Mouse (Mus musculus) heart, adult 11 months (tissue): ENCODE results near the gene Ddx55.
A peak's percentile ranks its signal among the peaks of the same experiment; 100 is the strongest.

Experiments
- DNase-seq: peaks from one replicate; pipeline ENCODE4 v3.0.0; 2022

The Ddx55 gene

DNA sequence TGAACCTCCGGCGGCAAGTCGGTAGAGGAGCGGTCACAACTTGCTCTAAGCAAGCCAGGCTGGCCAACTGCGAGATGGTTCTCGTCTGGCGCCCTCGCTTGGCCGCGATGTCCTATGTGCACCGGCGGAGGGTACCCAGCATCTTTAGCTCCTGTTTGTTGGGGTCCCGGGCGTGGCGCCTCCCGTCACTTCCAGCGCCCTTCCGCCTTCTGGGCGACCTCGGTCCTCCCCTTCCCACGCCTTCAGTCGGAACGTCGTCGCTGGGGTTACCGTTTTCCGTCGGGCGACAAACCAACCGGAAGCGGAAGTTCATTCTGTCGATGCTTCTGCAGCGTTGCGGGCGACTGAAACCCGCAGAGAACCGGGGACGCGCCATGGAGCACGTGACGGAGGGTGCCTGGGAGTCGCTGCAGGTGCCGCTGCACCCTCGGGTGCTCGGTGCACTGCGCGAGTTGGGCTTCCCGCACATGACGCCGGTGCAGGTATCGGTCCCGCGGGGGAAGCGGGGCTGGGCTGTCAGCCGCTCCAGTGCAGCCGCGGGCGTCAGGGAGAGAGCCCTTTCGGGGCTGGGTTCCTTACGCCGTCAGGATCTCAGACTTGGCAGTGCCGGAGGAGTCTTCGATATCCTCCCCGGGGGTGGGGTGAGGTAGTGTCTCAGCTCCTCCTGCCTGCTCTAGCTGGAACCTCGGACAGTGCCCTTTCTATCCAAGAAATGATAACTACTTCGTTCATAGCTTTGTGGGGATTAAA is at the start of gene Ddx55:
Gene Ddx55 (plus strand): TSS at position 307 of the 750 bp plus-strand sequence.
- peak; percentile 99 for DNase-seq

DNA sequence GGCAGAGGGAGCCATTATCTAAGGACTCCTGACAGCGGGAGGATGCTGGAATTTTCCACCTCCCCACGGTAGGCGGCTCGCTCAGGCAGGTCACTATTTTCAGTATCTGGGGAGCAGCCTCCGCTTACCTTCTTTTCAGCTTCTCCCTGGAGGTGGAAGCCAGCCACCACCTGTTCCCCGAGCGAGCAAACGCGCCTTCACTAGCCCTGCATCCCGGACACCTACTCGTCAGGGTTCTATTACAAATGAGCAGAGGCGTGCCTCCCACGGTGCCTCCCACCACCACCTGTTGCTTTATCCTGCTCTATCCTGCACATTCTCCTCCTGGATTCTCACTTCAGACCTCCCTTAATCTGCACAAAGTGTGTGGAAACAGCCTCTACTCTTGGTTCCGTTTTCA is 48.9 kb upstream of the Ddx55 start:
- DNase-seq = no peak

DNA sequence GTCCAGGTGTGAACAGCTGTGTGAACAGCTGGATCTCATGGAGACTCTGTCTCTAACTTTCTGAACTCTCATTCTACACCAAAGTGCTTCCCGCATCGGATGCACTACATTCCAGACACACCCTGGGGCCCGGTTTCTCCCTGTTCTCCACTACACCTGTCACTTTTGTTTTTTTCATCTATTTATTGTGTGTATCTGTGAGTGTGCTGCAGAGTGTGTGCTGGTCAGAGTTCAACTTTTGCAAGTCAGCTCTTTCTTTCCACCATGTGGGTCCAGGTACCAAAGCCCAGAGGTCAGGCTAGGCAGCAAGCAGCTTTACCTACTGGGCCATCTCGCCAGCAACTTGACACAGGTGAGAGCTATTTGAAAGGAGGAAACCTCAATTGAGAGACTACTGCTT is 47.4 kb upstream of the Ddx55 start:
- DNase-seq = no peak

DNA sequence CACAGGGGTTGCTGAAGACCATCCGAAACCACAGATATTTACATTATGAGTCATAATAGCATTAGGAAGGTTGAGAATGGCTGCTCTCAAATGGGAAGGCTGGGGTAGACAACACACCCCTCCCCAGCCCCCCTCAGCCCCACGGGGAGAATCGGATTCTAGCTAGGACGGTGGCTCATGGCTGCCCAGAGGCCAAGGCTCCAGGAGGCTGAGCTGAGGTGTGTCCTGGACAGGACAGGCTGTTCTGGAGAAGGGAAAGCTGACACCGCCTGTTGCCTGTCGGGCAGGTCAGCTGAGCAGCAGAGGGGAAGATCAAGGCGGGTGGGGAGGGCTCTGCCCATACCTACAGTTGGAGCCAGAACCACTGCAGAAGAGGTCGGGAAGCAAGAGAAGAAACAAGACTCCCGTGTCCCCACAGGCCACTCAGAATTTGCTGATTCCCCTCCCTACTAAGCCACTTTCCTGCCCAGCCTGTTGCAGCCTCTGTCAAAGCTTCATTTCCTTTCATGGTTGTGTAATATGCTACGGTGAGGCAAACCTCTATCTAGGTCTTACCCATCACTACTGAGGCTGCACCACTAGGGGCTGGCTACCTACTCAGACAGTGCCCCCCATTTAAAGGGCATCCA is 45.8 kb upstream of the Ddx55 start:
- DNase-seq = peak; percentile 98

DNA sequence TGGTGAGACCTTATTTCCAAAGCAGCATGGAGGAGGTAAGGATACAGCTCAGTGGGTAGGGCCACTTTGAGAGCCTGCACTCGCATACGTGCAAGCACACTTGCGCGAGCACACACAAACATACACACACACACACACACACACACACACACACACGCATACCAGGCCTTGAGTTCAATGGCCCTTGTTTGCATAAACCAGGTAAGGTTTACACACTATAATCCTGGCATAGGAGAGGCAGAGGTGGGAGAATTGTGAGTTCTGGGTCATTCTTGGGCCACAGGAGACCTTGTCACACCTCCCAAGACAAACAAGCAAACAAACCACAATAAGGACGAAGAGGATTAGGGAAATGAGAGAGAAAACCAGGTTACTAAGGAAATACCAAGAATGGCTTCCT is 43.5 kb upstream of the Ddx55 start:
- DNase-seq = no peak

DNA sequence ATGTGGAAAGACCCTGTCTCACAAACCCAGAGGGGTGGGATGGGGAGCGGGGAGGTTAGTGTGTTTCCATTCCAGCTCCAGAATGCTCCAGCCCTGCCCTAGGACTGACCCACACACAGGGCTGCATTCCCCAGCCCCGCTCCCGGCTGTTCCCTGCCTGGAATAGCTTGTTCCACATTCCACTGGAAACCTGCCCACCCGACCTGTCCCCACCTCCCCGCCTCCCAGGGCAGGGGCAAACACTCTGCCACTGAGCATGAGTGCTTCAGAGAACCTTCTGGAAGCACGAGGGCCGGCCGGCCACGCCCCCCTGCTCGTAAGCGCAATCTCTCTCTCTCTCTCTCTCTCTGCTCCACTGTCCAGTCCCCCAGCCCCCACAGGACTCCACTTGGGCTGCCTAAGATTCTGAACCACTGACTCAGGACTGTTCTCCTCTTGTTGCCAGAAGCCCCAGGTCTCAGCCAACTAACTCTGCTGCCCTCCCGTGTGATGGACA is 42.9 kb upstream of the Ddx55 start:
- DNase-seq = peak; percentile 99

DNA sequence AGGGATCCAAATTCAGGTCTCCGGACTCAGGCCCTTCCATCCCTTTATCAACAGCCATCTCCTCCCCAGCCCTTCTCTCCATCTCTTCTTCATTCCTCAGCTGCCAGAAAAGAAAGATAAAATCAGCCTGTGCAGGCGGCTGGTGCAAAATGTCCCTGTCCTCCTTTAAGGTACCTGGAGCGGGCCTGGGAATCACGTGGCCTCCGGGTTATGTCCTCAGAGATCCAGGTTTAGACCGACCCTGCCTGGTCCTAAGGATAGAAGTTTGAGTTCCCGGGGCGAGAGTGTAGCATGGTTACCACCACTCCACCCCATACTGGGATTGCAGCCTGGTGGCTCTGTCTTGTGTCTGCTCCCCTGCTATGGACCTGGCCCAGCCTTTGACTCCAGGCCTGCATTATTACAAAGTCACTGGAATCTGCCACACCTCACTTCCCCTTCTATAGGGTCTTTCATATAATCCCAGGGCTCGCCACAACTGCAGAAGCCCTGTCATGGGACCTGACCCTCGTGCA is 42.1 kb upstream of the Ddx55 start:
- DNase-seq = peak; percentile 96

DNA sequence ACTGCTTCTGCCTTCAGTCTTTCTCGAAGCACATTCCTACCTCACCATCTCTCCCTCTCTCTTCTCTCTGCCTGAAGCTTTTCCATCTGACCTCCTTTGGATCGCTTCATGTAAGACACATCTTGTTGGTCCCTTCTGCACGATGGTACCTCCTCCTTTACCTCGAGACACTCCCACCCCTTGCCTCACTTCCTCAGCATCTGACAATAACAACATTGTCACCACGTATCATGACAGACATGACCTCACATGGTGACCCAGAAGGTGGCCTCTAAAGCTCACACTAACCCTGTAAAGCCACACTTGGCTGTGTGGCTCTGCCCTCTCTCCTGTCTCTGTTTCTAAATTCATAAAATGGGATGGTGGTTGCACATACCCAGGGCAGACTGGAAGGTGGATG is 36.9 kb upstream of the Ddx55 start:
- DNase-seq = no peak

DNA sequence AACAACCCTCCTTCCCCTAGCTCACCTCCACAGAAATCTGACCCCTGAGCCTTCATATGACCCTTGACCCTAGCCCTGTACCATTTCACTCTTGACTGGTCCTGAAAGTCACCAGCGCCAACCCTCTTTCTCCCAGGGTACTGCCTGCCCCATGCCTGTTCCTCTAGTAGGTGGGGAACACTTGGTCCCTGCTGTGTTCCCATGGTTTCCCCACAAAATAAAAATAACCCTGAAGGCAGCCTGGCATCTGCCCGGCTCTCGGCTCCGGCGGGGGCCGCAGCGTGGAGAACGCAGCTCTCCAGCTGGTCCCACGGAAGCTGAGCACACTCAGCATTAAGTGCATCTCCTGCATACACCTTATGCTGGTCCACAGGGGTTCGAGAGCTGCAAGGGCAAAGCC is 34.0 kb upstream of the Ddx55 start:
- peak; percentile 90 for DNase-seq

DNA sequence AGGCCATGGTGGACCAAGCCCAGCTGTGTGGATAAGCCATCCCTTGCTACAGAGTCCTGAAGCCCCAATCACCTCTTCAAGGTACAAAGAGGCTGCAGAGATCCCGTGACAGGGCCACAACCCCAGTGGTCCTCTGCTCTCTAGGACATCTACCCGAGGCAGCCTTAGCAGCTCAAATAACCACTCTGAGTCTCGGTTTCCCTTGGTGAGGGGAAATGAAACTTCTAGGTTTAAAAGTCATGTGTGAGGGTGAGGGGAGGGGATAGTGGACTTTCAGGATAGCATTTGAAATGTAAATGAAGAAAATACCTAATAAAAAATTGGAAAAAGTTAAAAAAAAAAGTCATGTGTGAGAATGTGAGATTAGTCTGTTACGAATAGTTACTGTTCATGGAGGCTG is 31.1 kb upstream of the Ddx55 start:
- DNase-seq = peak; percentile 88

DNA sequence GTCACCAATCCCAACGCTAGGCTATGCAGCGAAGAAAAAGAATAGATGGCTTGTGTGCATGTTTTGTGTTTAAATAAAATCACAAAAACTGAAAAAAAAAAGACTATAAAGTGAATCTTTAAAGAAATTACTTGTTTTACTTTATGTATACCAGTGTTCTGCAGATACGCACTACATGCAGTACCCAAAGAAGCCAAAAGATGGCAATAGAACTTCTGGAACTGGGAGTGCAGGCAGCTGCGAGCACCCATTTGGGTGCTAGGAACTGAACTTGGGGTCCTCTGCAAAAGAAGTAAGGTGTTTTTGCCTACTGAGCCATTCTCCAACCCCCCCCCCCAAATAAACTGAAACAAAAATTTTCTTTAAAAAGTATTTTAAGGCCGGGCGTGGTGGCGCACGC is 29.6 kb upstream of the Ddx55 start:
- no peak for DNase-seq

DNA sequence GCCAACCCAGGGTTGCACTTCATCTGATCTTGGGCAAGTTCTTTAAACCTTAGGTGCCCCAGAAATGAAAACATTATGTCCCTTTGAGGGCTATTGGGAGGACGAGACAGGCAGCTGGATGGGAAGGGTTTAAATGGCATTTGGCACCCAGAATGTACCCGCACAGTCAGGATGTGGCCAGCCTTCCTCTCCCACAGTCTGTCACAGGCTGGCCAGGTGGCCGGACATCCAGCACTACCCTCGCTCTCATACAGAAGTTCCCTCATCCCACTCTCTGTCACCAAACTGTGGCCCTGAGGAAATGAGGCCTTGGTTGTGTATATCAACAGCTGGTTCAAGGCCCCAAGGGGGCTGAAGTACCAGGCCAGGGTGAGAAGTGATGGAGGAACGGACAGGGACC is 27.7 kb upstream of the Ddx55 start:
- peak; percentile 86 for DNase-seq

DNA sequence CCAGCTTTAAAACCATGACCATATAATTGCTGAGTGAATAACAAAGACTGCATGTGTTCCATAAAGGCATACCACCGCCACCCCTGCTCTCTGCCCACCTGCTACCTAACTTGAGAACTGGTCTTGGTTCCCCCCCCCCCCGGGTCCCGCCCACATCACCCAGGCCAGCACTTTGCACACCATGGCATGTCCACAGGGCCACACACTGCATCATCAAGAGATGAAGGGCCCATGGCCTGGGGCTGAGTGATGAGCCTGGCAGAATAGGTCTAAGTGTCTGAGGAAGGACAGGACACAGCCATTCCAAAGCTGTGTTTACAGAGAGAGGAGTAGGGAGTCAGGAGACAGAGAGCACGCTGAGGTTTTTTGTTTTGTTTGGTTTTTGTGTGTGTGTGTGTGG is 24.3 kb upstream of the Ddx55 start:
- peak; percentile 91 for DNase-seq

DNA sequence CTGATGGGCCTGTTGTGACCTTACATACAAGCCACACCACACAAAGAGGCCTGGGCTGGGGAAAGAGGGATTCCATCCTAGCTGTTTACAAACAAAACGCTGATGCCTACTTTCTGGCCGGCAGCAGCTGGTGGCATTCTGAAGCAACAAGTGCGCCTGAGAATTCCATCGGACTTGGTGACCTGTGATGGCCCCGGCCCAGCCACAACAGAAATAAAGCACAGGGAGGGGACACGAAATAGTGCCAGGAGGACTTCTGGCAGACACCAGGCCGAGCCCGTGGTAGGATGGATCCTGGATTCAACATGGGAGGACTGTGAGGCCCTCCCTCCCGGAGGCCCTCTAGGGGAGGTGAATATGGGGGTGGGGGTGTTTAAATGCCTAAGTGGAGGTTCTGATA is 23.9 kb upstream of the Ddx55 start:
- DNase-seq = peak; percentile 97

DNA sequence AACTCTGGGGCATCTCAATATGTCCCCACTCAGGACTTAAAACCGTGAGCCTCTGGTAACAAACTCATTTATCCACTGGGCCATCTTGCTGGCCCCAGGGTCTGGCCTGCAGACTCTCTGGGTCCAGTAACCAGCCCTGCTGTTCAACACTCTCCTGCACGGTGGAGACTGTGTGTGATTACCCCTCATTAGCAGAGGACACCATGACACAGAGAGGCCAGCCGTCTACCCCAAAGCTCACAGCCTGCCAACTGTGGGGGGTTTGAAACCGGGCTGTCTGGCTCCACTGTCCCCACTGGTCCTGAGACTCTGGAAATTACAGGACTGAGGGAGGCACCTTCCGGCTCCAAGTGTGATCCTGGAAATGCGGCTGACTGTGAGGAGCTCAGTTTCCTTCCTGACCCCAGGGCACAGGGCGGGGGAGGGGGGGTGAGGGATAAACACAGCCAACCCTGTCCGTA is 23.4 kb upstream of the Ddx55 start:
- peak; percentile 97 for DNase-seq

DNA sequence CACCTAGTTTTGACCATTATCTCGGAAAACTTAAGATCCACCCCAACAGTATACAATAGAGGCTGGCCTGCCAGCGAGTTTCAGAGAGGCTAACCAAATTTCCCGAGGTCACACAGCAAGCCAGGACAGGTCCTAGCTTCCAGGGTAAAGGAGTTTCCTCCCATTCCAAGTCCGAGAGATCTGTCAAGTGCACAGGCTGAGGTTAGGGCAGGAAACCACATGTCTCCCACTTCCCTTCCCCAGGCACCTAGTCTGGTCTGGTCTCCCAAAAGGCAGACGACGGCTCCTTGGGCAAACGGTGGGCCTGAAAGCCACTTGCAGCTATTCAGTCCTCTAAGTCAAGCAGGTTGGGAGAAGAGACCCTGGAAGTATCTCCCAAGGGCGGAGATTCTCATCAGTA is 23.0 kb upstream of the Ddx55 start:
- peak; percentile 95 for DNase-seq

DNA sequence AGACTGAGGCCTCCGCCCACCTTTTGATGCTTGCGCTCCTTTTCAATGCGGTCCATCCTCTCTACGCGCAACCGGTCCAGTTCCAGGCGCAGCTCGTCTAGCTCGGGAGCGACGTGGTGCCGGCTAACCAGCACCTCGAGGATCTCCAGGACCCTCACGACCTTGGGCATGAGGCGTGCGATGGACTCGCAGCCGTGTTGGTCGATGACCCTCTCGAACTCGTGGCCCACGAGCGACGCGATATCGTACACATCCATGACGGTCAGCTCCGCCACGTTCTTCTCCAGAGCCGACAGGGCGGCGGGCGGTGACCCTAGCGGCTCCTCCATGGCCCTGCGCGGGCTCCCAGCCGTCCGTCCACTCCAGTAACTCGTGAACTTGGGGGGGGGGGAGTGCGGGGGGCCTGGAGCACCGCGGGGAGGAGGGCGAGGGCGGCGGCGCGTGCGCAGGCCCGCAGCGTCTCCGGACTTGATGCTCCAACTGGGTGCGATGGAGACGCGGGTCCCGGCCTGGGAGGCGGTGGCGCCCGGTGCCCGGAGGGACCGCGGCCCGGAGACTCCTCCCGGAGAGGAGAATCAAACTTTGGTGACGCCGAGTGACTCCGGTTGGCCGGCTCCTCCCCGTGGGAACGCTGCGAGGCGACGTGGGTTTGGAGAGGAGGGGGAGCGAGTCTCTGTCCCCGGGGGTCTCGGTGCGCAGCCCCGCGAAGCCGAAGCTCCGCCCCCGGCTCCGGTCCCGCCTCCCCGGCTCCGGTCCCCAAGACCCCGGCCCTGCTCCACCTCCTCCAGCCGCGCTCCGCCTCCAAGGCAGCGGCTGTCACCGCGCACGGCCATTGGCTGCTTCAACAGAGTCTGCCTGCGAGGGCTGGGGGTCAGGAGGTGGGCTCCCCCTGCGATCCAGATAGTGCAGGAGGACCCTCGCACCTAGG is 21.7 kb upstream of the Ddx55 start, which contains the start of gene Rilpl1:
Gene Rilpl1 (minus strand): TSS at position 737 of the 928 bp plus-strand sequence.
- DNase-seq = peak; percentile 99

DNA sequence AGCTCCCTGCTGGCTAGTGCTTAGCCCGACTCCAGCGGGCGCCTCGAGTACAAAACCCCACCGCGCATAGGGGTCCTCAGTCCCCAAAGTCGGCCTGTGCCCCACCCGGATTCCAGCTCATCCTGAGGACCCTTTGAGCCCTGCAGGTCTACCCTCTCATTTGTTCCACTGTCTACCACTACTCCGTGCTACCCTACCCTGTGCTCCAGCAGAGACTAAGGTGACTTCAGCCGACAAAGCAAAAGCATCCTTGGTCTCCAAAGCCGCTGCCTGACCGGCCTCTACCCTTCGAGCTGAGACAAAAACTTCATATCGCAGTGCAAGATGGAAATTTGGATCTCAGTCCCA is 21.1 kb upstream of the Ddx55 start:
- no peak for DNase-seq

DNA sequence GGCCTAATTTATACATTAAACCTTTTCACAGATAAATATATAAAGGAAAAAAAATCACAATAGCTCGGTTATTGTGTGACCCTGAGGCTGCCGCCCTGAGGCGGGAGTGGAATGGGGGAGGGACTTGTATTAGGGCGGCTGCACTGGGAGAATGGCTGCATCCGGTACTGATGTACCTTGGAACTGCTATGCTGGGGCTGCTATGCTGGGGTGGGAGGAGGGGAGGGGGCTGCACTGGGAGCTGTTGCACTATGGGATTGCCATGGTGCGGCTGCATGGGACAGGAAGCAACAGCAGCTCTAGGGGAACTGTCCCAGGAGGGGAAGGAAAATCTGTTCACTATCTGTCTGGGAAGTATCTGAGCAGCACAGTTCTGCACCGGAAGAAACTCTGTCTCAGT is 20.2 kb upstream of the Ddx55 start:
- peak; percentile 95 for DNase-seq

DNA sequence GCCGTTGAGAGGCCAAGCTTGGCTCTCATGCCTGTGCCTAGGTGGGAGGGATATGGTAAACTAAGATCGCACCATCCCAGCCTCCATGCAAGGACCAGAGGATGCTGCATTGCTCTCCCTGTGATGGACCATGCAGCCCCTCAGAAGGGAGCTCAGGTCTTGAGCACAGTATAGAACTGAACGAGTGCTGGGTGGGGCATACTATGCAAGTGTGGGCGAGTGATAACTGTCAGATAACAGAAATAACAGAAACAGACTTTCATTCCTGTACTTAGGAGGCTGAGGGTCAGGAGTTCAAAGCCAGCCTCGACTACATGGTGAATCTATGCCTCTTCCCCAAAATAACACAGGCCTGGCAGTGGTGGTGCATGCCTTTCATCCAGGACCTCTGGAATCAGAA is 17.6 kb upstream of the Ddx55 start:
- DNase-seq = peak; percentile 87

DNA sequence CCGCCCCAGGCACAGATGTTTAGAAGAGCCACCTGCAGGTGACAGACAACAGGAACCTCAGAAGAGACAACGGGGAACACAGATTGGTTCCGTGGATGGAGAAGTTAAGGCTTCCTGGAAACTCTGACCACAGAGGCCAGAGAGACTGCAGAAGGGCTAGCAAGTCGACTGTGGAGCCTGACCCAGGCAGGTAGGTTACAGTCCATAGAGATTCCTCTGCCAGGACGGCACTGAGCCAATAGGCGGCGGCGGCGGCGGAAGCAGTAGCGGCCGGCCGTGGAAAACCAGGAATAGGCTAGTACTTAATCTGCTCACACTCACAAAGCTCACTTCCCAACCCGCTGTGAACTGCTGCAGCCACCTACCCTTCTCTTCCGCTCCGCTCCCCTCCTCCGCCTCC is 15.9 kb upstream of the Ddx55 start:
- peak; percentile 97 for DNase-seq

DNA sequence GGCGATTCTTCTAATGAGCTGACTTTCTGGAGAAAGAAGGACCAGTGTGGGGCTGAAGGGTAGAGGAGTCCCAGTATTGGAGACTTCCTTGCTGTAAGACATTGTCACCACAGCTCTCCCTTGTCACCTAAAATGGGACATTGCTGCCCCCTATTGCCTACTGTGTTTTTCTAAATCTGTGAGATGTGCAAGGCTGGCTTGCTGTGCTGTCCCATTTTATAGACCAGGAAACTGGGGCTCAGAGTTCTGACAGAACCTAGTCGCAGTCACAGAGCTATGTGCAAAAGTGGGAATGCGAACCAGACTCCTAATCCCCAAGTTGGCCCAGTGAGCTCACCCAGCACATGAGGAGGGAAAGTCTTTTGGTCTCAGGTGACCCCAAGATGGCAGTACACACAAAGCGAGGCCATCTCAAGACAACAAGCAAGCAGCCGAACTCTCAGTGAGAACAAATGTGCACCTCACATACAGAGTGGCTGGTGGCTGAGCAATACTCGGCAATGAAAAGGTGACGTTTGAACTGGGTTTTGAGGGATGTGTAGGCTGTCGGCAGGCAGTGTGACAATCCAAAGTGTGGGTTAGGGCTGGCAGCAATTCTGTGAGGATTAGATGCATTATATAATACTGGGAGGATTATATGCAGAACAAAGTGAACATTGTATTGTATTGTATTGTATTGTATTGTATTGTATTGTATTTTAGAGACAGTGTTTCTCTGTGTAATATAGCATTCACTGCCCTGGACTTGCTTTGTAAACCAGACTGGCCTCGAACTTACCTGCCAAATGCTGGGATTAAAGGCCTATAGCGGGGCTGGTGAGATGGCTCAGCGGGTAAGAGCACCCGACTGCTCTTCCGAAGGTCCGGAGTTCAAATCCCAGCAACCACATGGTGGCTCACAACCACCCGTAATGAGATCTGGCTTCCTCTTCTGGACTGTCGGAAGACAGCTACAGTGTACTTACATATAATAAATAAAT is 13.6 kb upstream of the Ddx55 start:
- DNase-seq = peak; percentile 92
